Mouse (Mus musculus) heart, postnatal 4 days (tissue): Measurements from ENCODE around the gene Med16. TPM values are rescaled to one million over a fixed set of nuclear protein-coding genes. Genes with fewer than 3 reads are reported as not detected.
A peak's percentile ranks its signal among the peaks of the same experiment; 100 is the strongest.
"Not testable (repeated sequence)": the region's sequence is repeated elsewhere in the genome, so short reads cannot be mapped to it uniquely, and the experiment has no call there.

Experiments used
- DNase-seq: peaks from one replicate; pipeline ENCODE4 v3.0.0; 2021
- total RNA-seq, 2 experiments: library from RNA; stranded (reverse); gene quantifications; 2 replicates each; pipeline ENCODE4 v1.2.3; 2021

The Med16 gene
- total RNA-seq, 2 experiments from 2014 or later: 67.1 to 68.2 TPM

DNA sequence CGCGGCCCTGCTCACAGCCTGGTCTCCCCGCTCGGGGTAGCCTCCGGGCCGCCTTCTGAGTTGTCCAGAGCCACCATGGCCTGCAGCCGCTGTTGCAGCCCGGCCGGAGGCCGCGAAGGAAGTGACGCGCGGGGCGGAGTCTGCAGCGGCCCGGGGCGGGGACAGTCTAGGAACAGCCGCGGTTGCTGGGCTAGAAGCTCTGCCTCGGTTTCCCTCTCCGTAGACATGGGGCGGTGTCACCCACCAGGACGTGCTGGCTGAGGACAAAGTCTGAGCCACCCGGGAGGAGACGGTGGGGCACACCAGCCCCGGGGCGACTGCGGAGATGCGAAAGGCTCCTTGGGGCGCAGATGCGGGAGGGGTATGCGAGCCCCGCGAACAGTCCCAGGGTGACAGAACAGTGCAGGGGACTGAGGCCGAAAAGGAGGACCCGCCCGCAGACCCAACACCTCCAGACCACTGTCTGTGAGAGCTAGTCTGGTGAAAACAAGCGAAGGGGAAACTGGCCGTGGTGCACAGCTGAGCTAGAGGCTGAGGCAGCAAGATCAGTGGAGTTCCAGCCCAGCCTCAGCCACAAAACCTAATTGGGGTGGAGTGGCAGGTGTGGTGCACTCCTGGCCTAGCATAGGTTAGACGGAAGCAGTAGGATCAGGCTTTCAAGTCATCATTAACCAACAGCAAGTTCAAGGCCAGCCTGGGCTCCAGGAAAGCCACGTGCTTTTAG is 8.2 kb upstream of the Med16 start, which contains the start of gene Kiss1r:
TSS of gene Kiss1r (plus strand) at position 164 of the 724 bp plus-strand sequence.
- DNase-seq: peak; percentile 89

DNA sequence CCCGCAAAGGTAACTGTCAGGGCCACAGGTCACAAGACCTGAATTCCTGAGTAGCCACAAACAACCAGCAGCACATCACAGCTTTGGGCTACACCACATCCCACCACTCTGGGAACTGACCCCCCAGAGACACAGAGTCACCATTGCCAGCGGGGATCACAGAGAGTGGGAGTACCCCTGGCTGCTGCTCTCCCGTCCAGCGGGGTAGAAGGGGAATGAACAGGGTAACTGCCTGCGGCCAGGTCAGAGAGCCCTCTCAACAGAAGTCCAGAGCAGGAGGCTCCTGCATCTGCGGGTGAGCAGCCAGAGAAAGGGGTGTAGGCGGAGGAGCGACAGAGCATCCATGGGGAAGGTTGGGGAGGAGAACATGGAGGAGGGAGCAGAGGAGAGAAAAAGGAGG is 7.4 kb upstream of the Med16 start:
- no peak for DNase-seq

DNA sequence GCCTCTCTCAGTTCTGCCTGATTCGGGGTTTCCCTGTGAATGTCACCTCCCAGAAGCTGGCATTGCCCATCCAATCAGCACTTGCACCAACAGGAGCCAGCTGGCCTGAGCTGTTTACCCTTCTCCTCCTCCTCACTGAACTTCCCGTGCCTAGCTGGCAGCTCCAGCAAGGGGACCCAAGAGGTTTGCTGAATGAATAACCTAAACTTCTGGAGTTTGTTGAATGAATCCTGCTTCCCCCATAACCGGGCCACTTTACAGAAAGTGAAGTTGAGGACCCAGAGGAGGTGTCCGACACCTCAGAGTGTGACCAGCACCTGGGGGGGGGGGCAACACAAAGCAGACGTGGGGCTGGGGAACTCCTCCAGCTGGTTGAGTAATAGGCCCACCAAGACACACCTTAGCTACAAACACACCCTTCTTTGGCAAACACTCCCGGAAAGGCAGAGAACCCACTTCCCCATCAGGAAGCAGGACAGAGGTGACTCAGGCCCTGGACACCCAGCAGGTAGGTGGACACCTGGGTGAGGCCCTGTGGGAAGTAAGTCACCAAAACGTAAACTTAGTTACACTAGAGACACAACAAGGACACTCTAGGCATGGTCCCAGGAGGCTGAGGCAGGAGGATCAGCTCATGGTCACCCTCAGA is 6.3 kb upstream of the Med16 start:
- no peak for DNase-seq

DNA sequence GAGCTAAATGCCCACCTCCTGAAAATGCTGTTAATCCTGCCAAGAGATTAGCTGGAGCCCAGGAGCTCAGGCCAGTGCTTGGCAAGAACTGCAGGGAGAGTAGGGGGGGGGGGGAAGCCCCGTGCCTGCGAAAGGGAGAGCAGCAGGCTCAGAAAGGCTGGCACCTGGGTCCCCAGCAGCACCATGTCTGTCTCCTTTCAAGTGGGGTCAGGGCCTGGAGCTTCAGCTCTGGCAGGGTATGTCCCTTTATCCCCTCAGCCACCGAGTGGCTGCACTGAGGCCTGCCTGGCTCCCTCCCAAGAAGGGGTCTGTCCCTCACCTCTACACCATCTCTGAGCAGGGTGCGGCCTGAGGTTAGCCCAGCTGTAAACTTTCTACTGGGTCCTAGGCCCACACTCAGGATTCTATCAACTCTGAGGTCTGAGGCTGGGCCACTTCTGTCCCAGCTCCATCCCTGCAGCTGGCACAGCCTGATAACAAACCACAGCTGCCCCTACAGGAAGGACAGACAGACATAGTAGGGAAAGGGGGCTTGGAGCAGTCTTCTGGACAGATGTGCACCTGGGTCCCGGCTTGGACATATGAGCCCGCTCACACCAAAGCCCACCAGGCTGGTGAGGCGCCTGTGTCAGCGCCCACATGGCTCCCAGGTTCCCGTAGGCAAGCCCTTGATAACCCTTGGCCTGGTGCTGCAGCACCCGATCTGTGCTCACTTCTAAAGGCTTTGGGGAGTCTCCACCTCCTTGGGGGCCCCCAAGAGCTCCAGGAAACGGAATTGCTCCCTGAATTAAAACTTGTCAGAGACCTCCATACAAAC is 5.6 kb upstream of the Med16 start:
- no peak for DNase-seq

DNA sequence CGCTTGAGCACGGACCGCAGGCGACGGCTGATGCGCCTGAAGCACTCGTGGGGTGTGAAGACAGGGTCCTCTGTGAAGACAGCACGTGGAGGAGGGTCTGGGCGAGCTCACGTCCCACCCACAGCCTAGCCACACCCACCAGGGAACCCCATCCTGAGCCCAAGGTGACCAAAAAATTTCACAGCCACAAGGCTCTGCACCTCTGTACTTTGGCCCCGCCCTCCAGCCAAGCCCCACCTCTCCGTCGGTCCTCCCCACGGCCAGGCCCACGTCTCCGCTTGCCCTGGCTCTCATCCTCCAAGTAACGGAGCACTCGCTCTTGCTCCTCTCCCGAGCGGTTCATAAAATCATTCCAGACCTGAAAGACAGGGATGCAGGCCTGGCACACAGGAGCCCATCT is 3.7 kb upstream of the Med16 start:
- DNase-seq: no peak

DNA sequence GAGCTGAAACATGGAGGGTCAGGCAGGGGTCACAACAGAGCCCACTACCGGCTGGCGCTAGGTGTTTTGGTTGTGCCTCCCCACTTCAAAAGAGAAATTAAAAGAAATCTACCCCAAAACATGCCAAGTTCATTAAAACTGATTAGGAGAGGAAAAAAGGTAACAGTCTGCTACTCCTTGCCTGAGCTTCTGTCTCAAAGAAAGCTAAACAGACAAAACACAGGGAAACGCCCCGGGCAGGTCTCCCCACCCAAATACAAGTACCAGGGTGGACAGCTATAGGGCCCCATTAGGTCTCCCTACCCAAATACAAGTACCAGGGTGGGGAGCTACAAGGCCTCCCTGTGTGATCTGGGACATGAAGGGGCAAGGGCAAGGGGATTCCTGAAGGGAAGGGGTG is 1.8 kb upstream of the Med16 start, which contains the start of gene Gm26602:
TSS of gene Gm26602 (plus strand) at position 301 of the 400 bp plus-strand sequence.
- no peak for DNase-seq

DNA sequence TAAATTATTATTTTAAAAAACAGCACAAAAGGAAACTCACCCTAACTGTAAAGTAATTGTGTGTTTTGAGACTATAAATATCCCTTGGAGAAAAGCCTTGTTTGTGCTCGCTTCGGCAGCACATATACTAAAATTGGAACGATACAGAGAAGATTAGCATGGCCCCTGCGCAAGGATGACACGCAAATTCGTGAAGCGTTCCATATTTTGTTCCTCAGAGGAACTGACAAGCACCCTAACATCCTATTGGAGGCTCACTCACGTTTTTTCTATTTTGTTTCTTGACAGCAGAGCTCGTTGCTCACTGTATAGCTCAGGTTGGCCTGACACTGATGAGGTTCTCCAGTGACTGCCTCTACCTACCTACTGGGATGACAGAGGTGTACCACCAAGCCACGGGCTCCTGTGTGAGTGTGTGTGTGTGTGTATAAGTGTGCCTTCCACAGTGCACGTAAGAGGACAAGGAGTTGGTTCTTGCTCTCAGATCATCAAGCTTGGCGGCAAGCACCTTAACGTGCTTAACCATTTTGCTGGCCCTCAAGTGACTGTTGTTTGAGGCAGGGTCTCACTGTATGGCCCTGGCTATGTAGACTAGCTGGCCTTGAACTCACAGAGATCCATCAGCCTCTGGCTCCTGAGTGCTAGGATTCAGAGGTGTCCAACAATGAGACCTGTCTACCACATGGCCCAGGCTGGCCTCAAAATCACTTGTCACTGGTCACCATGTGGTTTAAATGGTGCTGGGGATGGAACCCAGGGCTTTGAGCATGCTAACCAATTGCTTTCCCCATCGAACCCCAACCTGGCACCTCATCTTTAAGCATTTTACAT is 584 bp upstream of the Med16 start:
- DNase-seq: no peak

DNA sequence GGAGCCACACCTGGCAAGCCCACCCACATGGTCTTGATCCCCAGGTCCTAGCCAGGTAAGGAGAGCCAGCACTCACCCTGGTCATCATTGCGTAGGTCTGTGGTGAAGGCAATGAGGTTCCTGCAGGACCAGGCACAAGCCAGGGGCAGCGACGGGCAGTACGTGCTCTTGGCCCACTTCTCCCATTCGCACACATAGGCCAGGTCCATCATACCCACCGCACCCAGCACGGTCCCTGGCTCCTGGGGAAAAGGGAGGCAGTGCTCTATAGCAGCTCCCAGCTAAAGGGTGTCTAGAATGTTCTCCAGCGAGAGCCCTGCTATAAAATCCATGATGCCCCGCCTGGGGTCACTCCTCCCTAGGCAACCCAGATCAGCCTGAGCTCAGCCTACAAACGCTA is 1.3 kb downstream of the Med16 start:
- no peak for DNase-seq

DNA sequence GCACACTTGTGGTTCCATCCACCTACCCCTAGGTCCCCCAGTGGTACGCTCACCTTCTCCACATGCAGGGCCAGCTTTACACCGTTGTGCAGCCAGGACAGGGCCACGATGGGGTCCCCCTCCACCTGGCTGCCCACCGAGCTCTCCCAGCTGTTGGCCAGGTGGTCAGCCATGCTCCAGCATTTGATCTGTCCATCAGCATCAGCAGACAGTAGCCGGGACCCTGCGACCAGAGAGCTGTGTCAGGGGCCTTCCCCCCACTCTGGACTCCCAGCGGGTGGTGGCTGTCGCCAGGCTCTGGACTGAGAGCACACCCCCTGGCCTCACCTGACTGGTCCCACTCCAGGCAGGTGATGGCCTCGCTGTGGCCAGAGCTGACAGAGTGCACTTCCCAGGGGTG is 2.0 kb downstream of the Med16 start:
- no peak for DNase-seq

DNA sequence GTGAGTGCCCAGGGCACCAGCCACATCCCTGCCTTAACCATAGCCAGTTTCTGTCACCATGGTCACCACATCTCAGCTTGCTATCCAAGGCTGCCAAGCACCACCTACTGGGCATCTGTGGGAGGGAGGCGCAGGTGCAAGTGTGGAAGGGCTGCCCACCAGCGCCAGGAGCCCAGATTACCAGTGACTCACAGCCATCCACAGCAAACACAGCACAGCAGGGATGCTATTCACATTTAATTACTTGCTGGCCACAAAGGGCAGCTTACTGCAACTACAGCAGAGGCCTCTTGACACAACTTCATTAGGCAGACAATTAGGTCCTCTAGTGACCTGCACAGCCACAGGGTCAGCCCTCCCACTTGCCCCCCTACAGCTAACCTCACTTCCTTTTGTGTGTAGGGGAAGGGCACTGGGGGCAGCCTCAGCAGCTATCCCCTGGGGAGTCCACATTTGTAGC is 7.7 kb downstream of the Med16 start:
- DNase-seq: no peak

DNA sequence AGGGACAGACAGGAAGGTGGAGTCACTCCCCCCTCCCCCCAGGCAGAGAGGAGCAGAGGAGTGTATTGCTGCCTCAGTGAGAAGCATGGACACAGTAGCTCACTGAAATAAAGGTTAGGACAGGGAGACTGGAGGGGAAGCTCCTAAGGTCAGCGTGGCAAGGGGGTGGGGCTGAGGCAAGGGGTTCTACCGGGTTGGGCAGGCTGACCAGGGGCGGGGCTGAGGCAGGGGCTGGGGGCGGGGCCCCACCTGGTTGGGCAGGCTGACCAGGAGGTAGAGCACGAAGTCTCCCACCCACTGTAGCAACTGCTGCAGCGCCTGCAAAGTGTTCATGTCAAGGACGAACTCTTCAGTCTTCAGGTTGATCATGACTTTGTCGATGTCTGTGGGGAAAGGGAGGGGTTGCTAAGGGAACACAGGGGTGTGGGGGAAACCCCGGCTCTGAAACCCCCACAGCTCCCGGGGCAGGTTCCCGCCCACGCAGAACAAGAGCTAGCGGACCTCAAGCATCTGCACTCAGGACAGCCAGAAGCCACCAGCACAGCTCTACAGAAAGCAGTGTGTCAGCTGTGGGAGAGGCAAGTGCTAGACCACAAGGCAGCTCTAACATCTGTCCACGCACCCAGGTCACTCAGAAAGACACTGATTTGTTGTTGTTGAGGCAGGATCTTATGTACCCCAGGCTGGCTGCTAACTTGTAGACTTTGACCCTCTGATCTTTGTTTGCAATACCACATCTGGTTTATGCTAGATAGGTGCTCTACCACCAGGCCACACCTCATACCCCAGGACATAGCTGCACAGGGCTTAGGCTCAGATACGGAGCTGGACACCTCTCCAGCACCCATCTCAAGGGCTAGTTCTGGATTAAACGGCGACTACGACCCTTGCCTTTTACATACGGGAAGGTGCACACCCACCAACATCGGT is 11.1 kb downstream of the Med16 start:
- DNase-seq: no peak

DNA sequence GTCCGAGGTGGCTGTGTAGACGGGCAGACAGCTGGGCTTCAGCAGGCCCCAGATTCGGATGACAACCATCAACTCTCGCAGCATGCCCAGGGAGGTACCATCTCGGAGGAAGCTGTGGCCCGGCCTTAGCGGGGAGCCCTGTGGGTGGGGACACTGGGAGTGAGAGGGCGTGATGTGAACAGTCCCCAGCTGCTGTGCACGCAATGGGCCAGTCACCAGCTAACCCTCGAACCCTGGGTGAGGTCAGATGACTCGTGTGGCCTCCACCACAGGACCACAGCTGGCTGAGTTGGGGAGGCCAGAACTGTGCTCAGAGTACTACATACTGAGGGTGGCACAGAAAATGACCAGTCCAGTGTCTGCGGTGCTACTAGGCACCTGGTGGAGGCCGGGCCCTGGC is 11.9 kb downstream of the Med16 start:
- no peak for DNase-seq

DNA sequence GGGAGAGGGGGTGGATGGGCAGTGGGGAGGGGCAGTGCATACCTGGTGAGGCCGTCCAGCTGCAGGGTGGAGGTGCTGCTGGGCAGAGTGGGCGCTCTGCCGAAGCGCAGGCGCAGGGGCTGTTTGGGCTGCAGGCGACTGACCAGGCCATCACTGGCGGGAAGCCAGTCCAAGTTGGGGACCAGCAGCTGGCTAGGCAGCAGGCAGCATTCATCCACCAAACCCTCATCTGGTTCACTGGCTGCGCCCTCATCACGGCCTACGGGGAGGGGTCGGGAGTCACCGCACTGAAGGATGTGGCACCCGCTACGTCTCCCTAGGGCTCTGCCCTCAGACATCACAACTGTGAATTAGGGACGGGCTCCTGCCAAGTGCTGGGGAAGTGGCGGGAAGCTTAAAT is 12.4 kb downstream of the Med16 start:
- no peak for DNase-seq

DNA sequence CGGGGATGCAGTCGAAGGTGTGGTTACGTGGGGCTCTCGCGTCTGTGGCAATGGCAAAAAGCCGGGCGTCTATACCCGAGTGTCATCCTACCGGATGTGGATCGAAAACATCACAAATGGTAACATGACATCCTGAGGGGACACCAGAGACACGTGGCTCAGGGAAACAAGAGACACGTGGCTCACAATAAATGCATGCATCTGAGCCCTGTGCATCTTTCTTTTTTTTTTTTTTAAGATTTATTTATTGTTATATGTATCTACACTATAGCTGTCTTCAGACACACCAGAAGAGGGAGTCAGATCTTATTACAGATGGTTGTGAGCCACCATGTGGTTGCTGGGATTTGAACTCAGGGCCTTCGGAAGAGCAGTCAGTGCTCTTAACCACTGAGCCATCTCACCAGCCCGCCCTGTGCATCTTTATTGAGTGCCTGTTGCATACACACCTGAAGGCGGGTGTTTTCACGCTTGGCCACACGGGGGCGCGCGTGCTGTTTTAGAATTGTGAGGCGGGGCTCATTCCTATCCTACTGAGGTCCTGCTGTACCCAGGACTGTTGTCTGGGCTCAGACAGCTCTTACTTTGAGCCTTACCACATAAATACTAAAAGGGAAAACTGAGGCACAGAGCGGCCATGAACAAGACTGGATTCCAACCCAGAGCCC is 16.1 kb downstream of the Med16 start:
- DNase-seq: peak; percentile 84

DNA sequence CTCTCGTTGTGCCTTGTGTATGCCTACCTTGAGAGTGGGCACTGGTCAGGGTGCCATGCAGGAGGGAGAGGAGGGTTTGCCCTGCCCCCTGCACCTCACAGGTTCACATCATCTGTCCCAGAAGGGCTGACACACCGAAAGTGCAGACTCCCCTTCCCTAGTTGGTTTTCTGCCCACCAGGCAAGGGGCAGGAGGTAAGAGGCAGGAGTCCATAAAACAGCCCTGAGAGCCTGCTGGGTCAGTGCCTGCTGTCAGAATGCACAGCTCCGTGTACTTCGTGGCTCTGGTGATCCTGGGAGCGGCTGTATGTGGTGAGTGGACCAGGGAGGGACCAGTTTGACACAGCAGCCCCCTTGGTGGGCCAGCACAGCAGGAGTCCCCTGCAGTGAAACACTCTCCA is 18.1 kb downstream of the Med16 start, which contains the start of gene Cfd:
TSS of gene Cfd (plus strand) at position 184 of the 400 bp plus-strand sequence.
- no peak for DNase-seq

DNA sequence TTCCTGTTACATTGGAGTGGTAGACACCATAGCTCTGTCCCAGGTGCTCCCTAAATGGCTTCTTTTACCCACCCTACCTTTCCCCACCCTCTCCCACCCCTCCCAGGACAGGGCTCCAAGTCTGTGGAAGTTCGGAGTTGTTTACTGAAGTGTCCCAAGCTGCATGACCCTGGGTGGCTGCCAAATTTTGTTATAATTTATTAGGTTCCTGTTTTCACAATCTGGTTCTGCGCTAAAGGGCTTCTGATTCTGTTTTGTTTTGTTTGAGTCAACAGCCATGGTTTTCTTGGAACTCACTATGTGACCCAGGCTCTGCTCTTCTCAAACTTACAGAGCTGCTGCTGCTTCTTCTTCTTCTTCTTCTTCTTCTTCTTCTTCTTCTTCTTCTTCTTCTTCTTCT is 19.3 kb downstream of the Med16 start:
- DNase-seq: no peak

DNA sequence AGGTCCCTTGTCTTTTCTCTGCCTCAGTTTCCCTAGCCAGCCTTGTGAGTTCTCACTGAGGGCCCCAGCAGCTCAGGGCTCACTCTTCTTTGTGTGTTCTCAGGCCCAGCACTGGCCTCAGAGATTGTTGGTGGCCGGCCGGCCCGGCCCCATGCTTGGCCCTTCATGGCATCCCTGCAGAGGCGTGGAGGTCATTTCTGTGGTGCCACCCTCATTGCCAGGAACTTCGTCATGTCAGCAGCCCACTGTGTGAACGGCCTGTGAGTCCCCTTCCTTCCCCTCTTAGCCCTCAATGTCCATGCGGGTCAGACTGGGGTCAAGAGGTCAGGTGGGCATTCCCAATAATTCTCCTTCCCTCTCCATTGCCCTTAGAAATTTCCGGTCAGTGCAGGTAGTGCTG is 22.1 kb downstream of the Med16 start:
- no peak for DNase-seq

DNA sequence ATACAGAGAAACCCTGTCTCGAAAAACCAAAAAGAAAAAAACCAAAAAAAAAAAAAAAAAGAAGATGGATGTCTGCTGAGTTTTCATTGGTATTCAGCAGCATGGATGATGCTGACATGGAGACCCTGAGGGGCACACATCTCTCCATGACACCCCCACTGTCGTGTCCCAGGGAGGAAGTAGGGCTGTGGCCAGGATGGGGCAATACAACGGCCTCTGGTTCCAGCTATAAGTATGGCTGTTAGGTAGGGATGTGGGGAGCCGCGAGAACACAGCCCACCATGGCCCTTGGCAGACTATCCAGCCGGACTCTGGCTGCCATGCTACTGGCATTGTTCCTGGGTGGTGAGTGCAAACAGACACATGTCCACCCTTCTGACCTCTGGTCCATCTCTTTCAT is 22.7 kb downstream of the Med16 start, which contains the start of gene Elane:
TSS of gene Elane (plus strand) at position 194 of the 400 bp plus-strand sequence.
- DNase-seq: no peak

DNA sequence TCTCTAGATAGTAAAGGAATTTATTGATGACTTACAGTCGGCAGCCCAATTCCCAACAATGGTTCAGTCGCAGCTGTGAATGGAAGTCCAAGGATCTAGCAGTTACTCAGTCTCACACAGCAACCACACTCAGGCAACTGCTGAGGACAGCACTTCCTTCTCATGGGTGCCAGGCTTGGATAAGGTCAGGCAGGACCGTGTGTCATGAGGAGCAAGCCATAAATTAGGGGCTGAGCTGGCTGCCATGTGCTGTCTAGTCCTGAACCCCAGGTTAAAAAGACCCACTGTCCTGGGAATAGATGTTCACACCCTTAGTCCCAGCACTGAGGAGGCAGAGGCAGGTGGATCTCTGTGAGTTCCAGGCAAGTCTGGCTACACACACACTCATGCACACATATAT is 23.8 kb downstream of the Med16 start:
- DNase-seq: not testable (repeated sequence)

DNA sequence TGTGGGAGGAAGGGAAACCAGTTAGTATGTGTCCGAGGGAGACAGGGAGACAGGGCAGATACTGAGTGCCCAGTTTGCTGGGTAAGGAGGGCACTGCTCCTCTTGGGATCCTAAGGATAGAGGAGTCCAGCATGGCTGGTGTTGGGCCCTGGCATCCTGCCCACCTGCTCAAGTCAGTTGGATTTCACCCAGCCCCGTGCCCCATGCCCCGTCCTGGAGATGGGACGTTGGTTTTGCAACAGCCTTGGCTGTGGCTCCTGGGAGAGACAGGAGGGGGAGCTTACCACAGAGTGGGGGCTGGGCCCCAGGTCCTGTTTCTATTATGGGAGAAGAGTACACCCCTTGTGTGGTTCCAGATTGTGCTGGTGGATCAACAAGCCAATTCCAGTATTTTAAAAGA is 24.3 kb downstream of the Med16 start:
- DNase-seq: peak; percentile 77
